Mouse (Mus musculus) E14TG2a.4 (cell line): ENCODE data around the gene Atrx.
"Not testable (repeated sequence)": the region's sequence is repeated elsewhere in the genome, so short reads cannot be mapped to it uniquely, and the experiment has no call there.

Source experiments
- H3K27me3 ChIP-seq: 2 replicates; pipeline ENCODE4 v1.6.1; 2014; ENCODE audit warnings: low read length, control low read depth; ENCODE audit not compliant: insufficient read depth
- H3K36me3 ChIP-seq: 2 replicates; pipeline ENCODE4 v1.6.1; 2014; ENCODE audit warnings: low read length, control low read depth; ENCODE audit not compliant: insufficient read depth
- H3K4me1 ChIP-seq: replicated peaks from 2 replicates; pipeline ENCODE4 v1.6.1; 2014; ENCODE audit warnings: low read depth, low read length, control low read depth
- H3K4me3 ChIP-seq: replicated peaks from 2 replicates; pipeline ENCODE4 v1.5.1; 2014; ENCODE audit warnings: mild to moderate bottlenecking, low read length
- H3K9me3 ChIP-seq: 2 replicates; pipeline ENCODE4 v1.6.1; 2014; ENCODE audit warnings: low read length, control low read depth
- CTCF ChIP-seq: conservative IDR thresholded peaks from 2 replicates; pipeline ENCODE4 v1.5.1; 2014; ENCODE audit warnings: low read length
- NANOG ChIP-seq: IDR thresholded peaks from 2 replicates; pipeline ENCODE4 v1.6.1; 2014; ENCODE audit warnings: borderline replicate concordance, low read length, mixed read lengths
- POU5F1 ChIP-seq: IDR thresholded peaks from 2 replicates; pipeline ENCODE4 v1.6.1; 2014; ENCODE audit warnings: low read length, borderline replicate concordance

The Atrx gene

DNA sequence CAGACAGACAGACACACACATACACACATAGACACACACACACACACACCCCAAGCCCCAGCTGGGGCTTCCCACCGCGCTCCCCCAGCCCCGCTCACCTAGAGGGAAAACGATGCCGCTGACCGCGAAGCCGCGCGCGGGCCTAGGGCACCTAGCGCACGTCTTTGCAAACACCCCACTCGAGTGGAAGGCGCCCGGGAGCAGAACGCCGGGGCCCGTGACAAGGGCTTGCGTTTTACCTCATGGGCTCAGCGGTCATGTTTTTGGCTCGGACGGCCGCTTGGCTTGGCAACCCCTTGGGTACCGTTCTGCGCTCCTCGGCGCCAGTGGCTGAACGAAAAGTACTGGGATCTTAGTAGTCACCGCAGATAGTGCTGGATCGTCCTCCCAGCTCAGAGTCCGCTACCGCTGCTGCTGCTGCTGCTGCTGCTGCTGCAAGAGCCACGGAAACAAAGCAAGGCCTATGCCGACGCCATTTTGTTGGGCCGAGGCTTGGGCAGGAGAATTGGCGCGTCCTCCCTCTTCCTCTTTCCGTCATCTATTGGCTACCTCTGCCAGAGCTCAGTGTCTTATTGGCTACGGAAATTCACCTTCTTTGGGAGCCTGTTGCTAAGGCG is at the start of gene Atrx:
TSS of gene Atrx (minus strand) at position 543 of the 617 bp plus-strand sequence.
- TF ChIP-seq CTCF (no peak), POU5F1 (no peak), NANOG (no peak)
- peaks cover 22% of the 10 kb centered on the region for H3K4me1 ChIP-seq
- no peaks in the 10 kb centered on the region for H3K9me3 ChIP-seq
- H3K36me3 ChIP-seq: 0 out of 2 replicates have a peak, but pooled peaks cover 3% of the 10 kb centered on the region
- H3K4me3 ChIP-seq: peak within 1 kb of the TSS; percentile 85
- H3K27me3 ChIP-seq: no peaks in the 10 kb centered on the region

DNA sequence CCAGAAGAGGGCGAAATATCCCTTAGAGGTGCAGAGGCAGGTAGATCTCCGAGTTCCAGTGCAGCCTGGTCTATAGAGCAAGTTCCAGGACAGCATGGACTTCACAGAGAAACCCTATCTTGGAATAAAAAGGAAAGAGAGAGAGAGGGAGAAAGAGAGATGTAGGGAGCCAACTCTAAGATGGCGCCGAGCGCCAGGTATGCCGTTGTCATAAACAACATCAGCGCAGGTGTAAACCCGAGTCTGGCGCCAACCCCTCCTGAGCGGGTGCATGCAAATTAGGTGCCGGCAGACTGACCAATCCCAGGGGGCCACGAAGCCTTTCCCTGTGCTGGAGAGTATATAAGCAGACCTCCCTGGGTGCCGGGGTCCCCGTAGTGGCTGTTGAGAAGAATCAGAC is 27.9 kb upstream of the Atrx start:
- not testable (repeated sequence) for H3K27me3 ChIP-seq, H3K4me1 ChIP-seq, H3K9me3 ChIP-seq, H3K36me3 ChIP-seq
- TF ChIP-seq CTCF: peak; percentile 26; the same call in 1 of the 2 replicates
- peak overlapping the region; percentile 62 for H3K4me3 ChIP-seq

DNA sequence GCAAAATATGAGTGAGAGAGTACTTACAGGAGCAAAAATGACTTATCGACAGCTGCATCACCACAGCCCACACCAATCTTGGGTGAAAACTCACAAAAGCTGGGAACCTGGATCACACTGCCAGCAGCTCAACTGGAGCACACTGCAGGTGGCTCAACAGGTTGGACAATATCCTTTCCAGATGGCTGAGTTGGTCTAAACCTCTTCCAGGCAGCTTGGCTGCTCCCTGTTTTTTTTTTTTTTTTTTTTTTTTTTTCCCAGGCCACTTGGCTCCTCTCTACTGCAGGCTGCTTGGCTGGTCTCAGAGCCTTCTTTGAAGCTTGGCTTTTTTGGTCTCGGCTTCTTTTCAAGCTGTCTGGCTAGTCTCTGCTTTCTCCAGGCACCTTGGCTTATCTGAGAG is 24.8 kb upstream of the Atrx start:
- no peaks in the 10 kb centered on the region for H3K27me3 ChIP-seq
- H3K9me3 ChIP-seq: no peaks in the 10 kb centered on the region
- no peaks in the 10 kb centered on the region for H3K4me1 ChIP-seq
- no peak overlapping the region for H3K4me3 ChIP-seq
- TF ChIP-seq NANOG (no peak), POU5F1 (no peak), CTCF (no peak)
- no peaks in the 10 kb centered on the region for H3K36me3 ChIP-seq

DNA sequence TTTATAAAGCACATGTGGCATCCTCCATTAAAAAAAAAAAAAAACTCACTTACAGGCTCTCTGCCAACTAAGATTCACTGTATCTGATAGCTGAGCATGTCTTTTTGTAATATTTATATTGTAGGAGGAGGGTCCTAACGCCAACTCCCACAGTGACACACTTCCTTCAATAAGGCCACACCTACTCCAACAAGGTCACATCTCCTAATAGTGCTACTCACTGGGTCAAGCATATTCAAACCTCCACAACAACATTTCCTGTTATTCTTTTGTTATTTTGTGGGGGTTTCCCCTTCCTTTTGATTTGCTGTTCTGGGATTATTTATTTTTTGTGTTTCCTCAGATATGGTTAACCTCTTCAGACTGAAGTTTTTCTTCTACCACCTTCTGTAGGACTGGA is 17.2 kb upstream of the Atrx start:
- no peaks in the 10 kb centered on the region for H3K9me3 ChIP-seq
- no peaks in the 10 kb centered on the region for H3K36me3 ChIP-seq
- no peaks in the 10 kb centered on the region for H3K27me3 ChIP-seq
- TF ChIP-seq CTCF (no peak), POU5F1 (no peak), NANOG (no peak)
- H3K4me1 ChIP-seq: no peaks in the 10 kb centered on the region
- no peak overlapping the region for H3K4me3 ChIP-seq

DNA sequence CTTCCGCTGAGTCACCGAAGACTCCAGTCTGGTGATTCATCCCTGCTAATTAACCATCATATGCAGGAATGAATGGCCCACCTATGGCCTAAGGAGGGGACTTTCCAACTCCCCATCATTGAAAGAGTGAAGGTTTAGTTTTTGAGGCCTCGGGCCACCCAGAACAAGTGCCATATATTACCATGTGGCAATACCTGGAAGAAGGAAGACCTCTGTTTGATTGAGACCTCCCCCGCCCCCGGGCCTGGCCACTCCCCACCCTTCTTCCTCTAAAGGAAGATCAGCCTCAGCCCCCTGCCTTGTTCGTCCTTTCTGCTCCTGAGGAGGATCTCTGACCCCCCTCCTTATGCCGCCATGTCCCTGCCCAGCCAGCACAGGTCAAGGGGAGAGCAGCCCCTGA is 10.0 kb upstream of the Atrx start:
- H3K4me3 ChIP-seq: no peak overlapping the region
- no peak for TF ChIP-seq NANOG
- no peak for TF ChIP-seq CTCF
- no peak for TF ChIP-seq POU5F1

GRCm38 (mm10) chrX:105937736-105938135 is 8.5 kb upstream of the Atrx start:
- H3K4me1 ChIP-seq: peaks cover 6% of the 10 kb centered on the region; the same call in 1 of the 2 replicates
- H3K4me3 ChIP-seq: no peak overlapping the region
- no peaks in the 10 kb centered on the region for H3K27me3 ChIP-seq
- TF ChIP-seq CTCF: no peak
- TF ChIP-seq NANOG: no peak
- no peak for TF ChIP-seq POU5F1
- H3K36me3 ChIP-seq: no peaks in the 10 kb centered on the region
- H3K9me3 ChIP-seq: peaks cover 16% of the 10 kb centered on the region

More for the DNA sequence above, 10.0 kb upstream of the Atrx start:
- no peaks in the 10 kb centered on the region for H3K27me3 ChIP-seq
- H3K36me3 ChIP-seq: no peaks in the 10 kb centered on the region
- H3K4me1 ChIP-seq: peaks cover 6% of the 10 kb centered on the region; the same call in 1 of the 2 replicates
- H3K9me3 ChIP-seq: peaks cover 16% of the 10 kb centered on the region

DNA sequence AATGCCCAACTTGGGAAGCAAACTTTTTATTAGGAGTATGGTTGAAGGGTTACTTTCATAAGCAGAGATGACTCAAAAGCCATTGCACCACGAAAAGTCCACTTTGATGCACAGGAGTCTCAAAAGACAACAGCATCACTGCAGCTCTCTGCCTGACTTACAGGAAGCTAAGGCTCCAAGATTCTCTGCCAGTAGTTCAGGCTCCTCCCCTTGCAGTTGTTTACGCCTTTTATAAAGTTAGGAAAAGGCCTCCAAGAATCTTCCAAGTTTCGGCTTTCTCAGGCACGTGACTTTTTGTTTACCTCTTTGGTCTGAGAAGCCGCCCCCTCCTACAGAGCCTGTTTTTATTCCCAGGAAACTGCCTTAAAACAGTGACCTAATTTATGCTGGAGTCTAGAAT is 5.1 kb upstream of the Atrx start:
- Histone ChIP-seq H3K4me3 (no peak overlapping the region), H3K9me3 (peaks cover 16% of the 10 kb centered on the region), H3K4me1 (peaks cover 4% of the 10 kb centered on the region), H3K27me3 (no peaks in the 10 kb centered on the region), H3K36me3 (no peaks in the 10 kb centered on the region)
- TF ChIP-seq NANOG (no peak), POU5F1 (no peak), CTCF (no peak)

- TF ChIP-seq CTCF (no peak), POU5F1 (no peak), NANOG (no peak)
- H3K9me3 ChIP-seq: no peaks in the 10 kb centered on the region
- no peaks in the 10 kb centered on the region for H3K27me3 ChIP-seq
- 0 out of 2 replicates have a peak, but pooled peaks cover 3% of the 10 kb centered on the region for H3K36me3 ChIP-seq
- H3K4me3 ChIP-seq: peak overlapping the region; percentile 85; the same call in 1 of the 2 replicates
- peaks cover 22% of the 10 kb centered on the region for H3K4me1 ChIP-seq
These were observed 355 bp upstream of the Atrx start for GRCm38 (mm10) chrX:105929478-105930038.
